Mouse (Mus musculus) stomach, postnatal 0 days (tissue): Measurements from ENCODE around the gene Gnmt. TPM values are rescaled to one million over a fixed set of nuclear protein-coding genes. Genes with fewer than 3 reads are reported as not detected.

Source experiments
- ATAC-seq: fragments of 200-750 bp; cut with Nextera tagmentation; 2 replicates; pipeline ENCODE4 v1.8.0; 2017; ENCODE audit not compliant: low FRiP score, low TSS enrichment
- DNase-seq: peaks from one replicate; pipeline ENCODE4 v3.0.0-alpha.2; 2016; ENCODE audit warnings: low spot score
- H3K27ac ChIP-seq: fragments of 300-500 bp; sonication (generic); replicated peaks from 2 replicates; pipeline ENCODE4 v1.5.1; 2014; ENCODE audit warnings: mild to moderate bottlenecking, control low read depth
- H3K27me3 ChIP-seq: fragments of 300-500 bp; sonication (generic); 2 replicates; pipeline ENCODE4 v1.6.1; 2014; ENCODE audit warnings: low read length; ENCODE audit not compliant: control insufficient read depth, insufficient read depth
- H3K36me3 ChIP-seq: fragments of 300-500 bp; sonication (generic); 2 replicates; pipeline ENCODE4 v1.6.1; 2014; ENCODE audit warnings: low read length, mixed read lengths; ENCODE audit not compliant: control insufficient read depth, insufficient read depth
- H3K4me1 ChIP-seq: fragments of 300-500 bp; sonication (generic); replicated peaks from 2 replicates; pipeline ENCODE4 v1.6.1; 2014; ENCODE audit warnings: antibody characterized with exemption; ENCODE audit not compliant: control insufficient read depth, insufficient read depth
- H3K4me2 ChIP-seq: fragments of 300-500 bp; sonication (generic); replicated peaks from 2 replicates; pipeline ENCODE4 v1.6.1; 2014; ENCODE audit warnings: low read depth, mild to moderate bottlenecking, control low read depth, moderate library complexity
- H3K4me3 ChIP-seq: fragments of 300-500 bp; sonication (generic); 2 replicates; pipeline ENCODE4 v1.5.1; 2014; ENCODE audit warnings: low read depth, low read length, control low read depth
- H3K9ac ChIP-seq: fragments of 300-500 bp; sonication (generic); 2 replicates; pipeline ENCODE4 v1.6.1; 2014; ENCODE audit warnings: mild to moderate bottlenecking, low read length, control low read depth, mixed read lengths
- H3K9me3 ChIP-seq: fragments of 300-500 bp; sonication (generic); 2 replicates; pipeline ENCODE4 v1.6.1; 2016; ENCODE audit warnings: low read length; ENCODE audit not compliant: control insufficient read depth
- CTCF ChIP-seq: IDR thresholded peaks from 2 replicates; pipeline ENCODE4 v1.5.1; 2016; ENCODE audit warnings: antibody characterized with exemption, low read depth, mild to moderate bottlenecking, moderate library complexity
- EP300 ChIP-seq: optimal IDR thresholded peaks from 2 replicates; pipeline ENCODE3; 2016; ENCODE audit warnings: antibody characterized with exemption
- WGBS: fragments of 180-500 bp; shearing (Covaris S2); extraction: QIAGEN DNeasy Blood & Tissue Kit; methylation state at CpG from one replicate; pipeline ENCODE4 v1.1.7; 2014; 5-methylcytosine and 5-hydroxymethylcytosine counted together
- polyA plus RNA-seq: library from polyadenylated mRNA; unstranded; fragments of >200 nt; fragmentation: Nextera tagmentation; extraction: Ambion mirVana; gene quantifications from 2 replicates; pipeline ENCODE4 v1.2.1, GENCODE M21; 2015

Gnmt gene
- polyA plus RNA-seq: 2.1 and 3.1 TPM in 2 replicates

- Histone ChIP-seq H3K36me3 (0 out of 2 replicates have a peak, but pooled peaks cover 4% of the 10 kb centered on the region), H3K9ac (0 out of 2 replicates have a peak within 1 kb of the TSS, but pooled peaks have one; percentile 41), H3K9me3 (no peaks in the 10 kb centered on the region), H3K27me3 (no peaks in the 10 kb centered on the region), H3K27ac (no peak within 1 kb of the TSS), H3K4me3 (peak within 1 kb of the TSS; percentile 21), H3K4me2 (peak within 1 kb of the TSS; percentile 46), H3K4me1 (no peaks in the 10 kb centered on the region)
- DNase-seq (peak; percentile 82), ATAC-seq (peak; percentile 70)
- WGBS: 18% methylated on average over 24 of the region's 24 CpGs
- TF ChIP-seq CTCF (no peak), EP300 (no peak)
Observed at GRCm38 (mm10) chr17:46728904-46729318, at the start of gene Gnmt. Gnmt (minus strand) TSS chr17:46729168.

- WGBS: 41% methylated on average over 3 of the region's 3 CpGs
- Histone ChIP-seq H3K27ac (peak overlapping the region; percentile 64), H3K36me3 (peaks cover 22% of the 10 kb centered on the region), H3K4me3 (no peak overlapping the region), H3K4me2 (no peak overlapping the region), H3K27me3 (no peaks in the 10 kb centered on the region), H3K9me3 (no peaks in the 10 kb centered on the region), H3K4me1 (no peaks in the 10 kb centered on the region; the same call in 1 of the 2 replicates), H3K9ac (no peak overlapping the region)
- peak; percentile 64 for ATAC-seq
- peak; percentile 55 for DNase-seq
- TF ChIP-seq CTCF: no peak
- no peak for TF ChIP-seq EP300
Observed at GRCm38 (mm10) chr17:46776087-46776486, 47.1 kb upstream of the Gnmt start.

GRCm38 (mm10) chr17:46775070-46775469, 46.1 kb upstream of the Gnmt start:
- no peaks in the 10 kb centered on the region for H3K27me3 ChIP-seq
- H3K36me3 ChIP-seq: peaks cover 18% of the 10 kb centered on the region
- ATAC-seq (no peak), DNase-seq (no peak)
- H3K4me3 ChIP-seq: no peak overlapping the region
- WGBS: 84% methylated on average over 9 of the region's 9 CpGs
- H3K9me3 ChIP-seq: no peaks in the 10 kb centered on the region
- no peak overlapping the region for H3K4me2 ChIP-seq
- no peak for TF ChIP-seq CTCF
- TF ChIP-seq EP300: no peak
- no peaks in the 10 kb centered on the region; the same call in 1 of the 2 replicates for H3K4me1 ChIP-seq
- peak overlapping the region; percentile 35; the same call in 1 of the 2 replicates for H3K27ac ChIP-seq
- no peak overlapping the region for H3K9ac ChIP-seq

GRCm38 (mm10) chr17:46774131-46774472, 45.1 kb upstream of the Gnmt start:
- WGBS: 51% methylated on average over 2 of the region's 2 CpGs
- 0 out of 2 replicates have a peak overlapping the region, but pooled peaks have one; percentile 24 for H3K27ac ChIP-seq
- no peak for TF ChIP-seq CTCF
- no peaks in the 10 kb centered on the region; the same call in 1 of the 2 replicates for H3K4me1 ChIP-seq
- H3K4me2 ChIP-seq: peak overlapping the region; percentile 85; the same call in 1 of the 2 replicates
- no peaks in the 10 kb centered on the region for H3K27me3 ChIP-seq
- H3K9ac ChIP-seq: peak overlapping the region; percentile 31; the same call in 1 of the 2 replicates
- H3K36me3 ChIP-seq: peaks cover 10% of the 10 kb centered on the region; the same call in 1 of the 2 replicates
- ATAC-seq (no peak), DNase-seq (no peak)
- no peak overlapping the region for H3K4me3 ChIP-seq
- no peaks in the 10 kb centered on the region for H3K9me3 ChIP-seq

- H3K4me1 ChIP-seq: no peaks in the 10 kb centered on the region; the same call in 1 of the 2 replicates
- H3K4me3 ChIP-seq: peak overlapping the region; percentile 86
- WGBS: 6% methylated on average over 19 of the region's 20 CpGs
- peaks cover 10% of the 10 kb centered on the region; the same call in 1 of the 2 replicates for H3K36me3 ChIP-seq
- DNase-seq (peak; percentile 42), ATAC-seq (peak; percentile 46)
- TF ChIP-seq CTCF (peak; percentile 55), EP300 (no peak)
- H3K27ac ChIP-seq: peak overlapping the region; percentile 90
- H3K4me2 ChIP-seq: peak overlapping the region; percentile 85
- H3K9ac ChIP-seq: peak overlapping the region; percentile 81
- H3K27me3 ChIP-seq: no peaks in the 10 kb centered on the region
- H3K9me3 ChIP-seq: no peaks in the 10 kb centered on the region
Observed at GRCm38 (mm10) chr17:46773278-46774130, 44.5 kb upstream of the Gnmt start.
